Mouse (Mus musculus): Measurements from ENCODE around the gene Fam162b.

GRCm38 (mm10) chr10:51596928-51597635 is 6.8 kb upstream of the Fam162b start:
- TF ChIP-seq POLR2A (IDR thresholded peaks at IDR 0.05; ENCODE audit: low read depth, low read length) = no peak
- TF ChIP-seq CTCF (IDR thresholded peaks at IDR 0.05; ENCODE audit: extremely low read depth, insufficient read length, insufficient replicate concordance, low read depth, low read length) = no peak

All from small intestine, adult 2 months (tissue).